Mouse (Mus musculus): Measurements from ENCODE around the gene Sox10.

- TF ChIP-seq CTCF (conservative IDR thresholded peaks at IDR 0.05; ENCODE audit: insufficient read depth, insufficient read length, low read depth, low read length): no peak
- TF ChIP-seq POLR2A (IDR thresholded peaks at IDR 0.05; ENCODE audit: low read depth, low read length): no peak
Measured at GRCm38 (mm10) chr15:79192450-79192849, 27.4 kb upstream of the Sox10 start.
